Mouse (Mus musculus) limb, embryonic 15.5 days (tissue): ENCODE data around the gene Zfp568. TPM values are rescaled to one million over a fixed set of nuclear protein-coding genes. Genes with fewer than 3 reads are reported as not detected.
A peak's percentile ranks its signal among the peaks of the same experiment; 100 is the strongest.

Experiments
- ATAC-seq: fragments of 200-750 bp; cut with Nextera tagmentation; 2 replicates; pipeline ENCODE4 v1.8.0; 2017; ENCODE audit warnings: low read depth, moderate TSS enrichment; ENCODE audit not compliant: insufficient number of reproducible peaks, low FRiP score, low TSS enrichment
- H3K27ac ChIP-seq: fragments of 300-500 bp; sonication (generic); 2 replicates; pipeline ENCODE4 v1.5.1; 2015; ENCODE audit warnings: moderate library complexity, mild to moderate bottlenecking, inconsistent platforms
- H3K27me3 ChIP-seq: fragments of 300-500 bp; sonication (generic); 2 replicates; pipeline ENCODE4 v1.6.1; 2015; ENCODE audit warnings: inconsistent platforms
- H3K36me3 ChIP-seq: fragments of 300-500 bp; sonication (generic); 2 replicates; pipeline ENCODE4 v1.6.1; 2015; ENCODE audit warnings: inconsistent platforms
- H3K4me1 ChIP-seq: fragments of 300-500 bp; sonication (generic); 2 replicates; pipeline ENCODE4 v1.6.1; 2015; ENCODE audit warnings: inconsistent platforms
- H3K4me2 ChIP-seq: fragments of 300-500 bp; sonication (generic); 2 replicates; pipeline ENCODE4 v1.6.1; 2015; ENCODE audit warnings: mild to moderate bottlenecking, inconsistent platforms
- H3K4me3 ChIP-seq: fragments of 300-500 bp; sonication (generic); 2 replicates; pipeline ENCODE4 v1.5.1; 2015; ENCODE audit warnings: mild to moderate bottlenecking, inconsistent platforms
- H3K9ac ChIP-seq: fragments of 300-500 bp; sonication (generic); 2 replicates; pipeline ENCODE4 v1.6.1; 2015; ENCODE audit warnings: inconsistent platforms
- H3K9me3 ChIP-seq: fragments of 300-500 bp; sonication (generic); 2 replicates; pipeline ENCODE4 v1.6.1; 2016; ENCODE audit warnings: inconsistent platforms
- WGBS: fragments of 180-500 bp; shearing (Covaris S2); methylation state at CpG from one replicate; pipeline ENCODE4 v1.1.7; 2015; 5-methylcytosine and 5-hydroxymethylcytosine counted together
- polyA plus RNA-seq: library from polyadenylated mRNA; unstranded; fragments of >200 nt; fragmentation: Nextera tagmentation; extraction: Ambion mirVana; gene quantifications from 2 replicates; pipeline ENCODE4 v1.2.1, GENCODE M21; 2015

The Zfp568 gene
- polyA plus RNA-seq: 17.9 and 27.5 TPM in 2 replicates

DNA sequence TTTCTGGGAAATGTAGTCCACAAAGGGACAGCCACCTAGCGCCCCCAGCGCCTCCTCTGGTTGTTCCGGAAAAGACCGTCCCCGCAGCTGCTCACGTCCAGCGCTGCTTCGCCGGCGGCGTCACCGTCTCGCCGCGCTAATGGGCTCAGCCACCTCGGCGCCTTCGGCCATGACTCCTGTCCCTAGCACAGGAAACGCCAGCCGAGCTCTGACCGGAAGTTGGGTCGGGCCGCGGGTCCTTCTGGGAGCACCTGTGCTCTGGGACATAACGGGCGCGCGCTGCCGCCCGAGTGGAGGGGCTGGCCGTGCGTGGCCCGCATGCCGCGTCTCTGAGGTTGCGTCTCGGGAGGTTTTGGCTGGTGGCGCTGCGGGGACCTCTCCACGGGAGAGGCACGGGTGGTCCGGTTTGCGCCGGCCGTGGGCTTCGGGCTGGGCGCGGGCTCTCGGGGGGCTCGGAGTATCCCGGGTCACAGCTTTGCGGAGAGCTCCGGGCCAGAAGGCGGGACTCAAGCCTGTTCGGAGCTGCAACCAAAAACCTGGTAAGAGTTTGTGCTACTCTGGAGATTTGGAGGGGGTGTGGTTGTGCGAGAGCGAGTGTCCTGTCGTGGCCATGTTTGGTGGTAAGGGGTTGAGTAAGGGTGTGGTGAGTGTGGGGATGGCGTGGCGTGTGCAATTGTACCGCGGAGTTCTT, at the start of gene Zfp568:
TSS of gene Zfp568 (plus strand) at position 266 of the 691 bp plus-strand sequence.
- peak within 1 kb of the TSS; percentile 61 for H3K4me2 ChIP-seq
- peaks cover 13% of the 10 kb centered on the region for H3K4me1 ChIP-seq
- H3K9ac ChIP-seq: peak within 1 kb of the TSS; percentile 77
- peak within 1 kb of the TSS; percentile 92 for H3K4me3 ChIP-seq
- H3K9me3 ChIP-seq: no peaks in the 10 kb centered on the region
- peak; percentile 89 for ATAC-seq
- peak within 1 kb of the TSS; percentile 97 for H3K27ac ChIP-seq
- H3K27me3 ChIP-seq: no peaks in the 10 kb centered on the region
- under 1% methylated on average over 62 of the region's 62 CpGs for WGBS
- H3K36me3 ChIP-seq: peaks cover 27% of the 10 kb centered on the region

- Histone ChIP-seq H3K4me2 (no peak overlapping the region), H3K4me1 (no peaks in the 10 kb centered on the region), H3K4me3 (no peak overlapping the region), H3K27ac (no peak overlapping the region), H3K9me3 (no peaks in the 10 kb centered on the region), H3K27me3 (no peaks in the 10 kb centered on the region), H3K36me3 (peaks cover 69% of the 10 kb centered on the region), H3K9ac (no peak overlapping the region)
- no peak for ATAC-seq
- 82% methylated on average over 6 of the region's 6 CpGs for WGBS
Observed at GRCm38 (mm10) chr7:29938856-29939255, 44.9 kb upstream of the Zfp568 start.

- H3K9me3 ChIP-seq: no peaks in the 10 kb centered on the region
- 84% methylated on average over 11 of the region's 11 CpGs for WGBS
- H3K27ac ChIP-seq: no peak overlapping the region
- H3K4me3 ChIP-seq: no peak overlapping the region
- H3K4me2 ChIP-seq: no peak overlapping the region
- ATAC-seq: no peak
- H3K9ac ChIP-seq: no peak overlapping the region
- peaks cover 54% of the 10 kb centered on the region for H3K36me3 ChIP-seq
- no peaks in the 10 kb centered on the region for H3K27me3 ChIP-seq
- no peaks in the 10 kb centered on the region for H3K4me1 ChIP-seq
Observed at GRCm38 (mm10) chr7:29941027-29941426, 42.7 kb upstream of the Zfp568 start.

GRCm38 (mm10) chr7:29942740-29943139, 41.0 kb upstream of the Zfp568 start:
- ATAC-seq: no peak
- H3K9me3 ChIP-seq: no peaks in the 10 kb centered on the region
- H3K9ac ChIP-seq: no peak overlapping the region
- no peaks in the 10 kb centered on the region for H3K4me1 ChIP-seq
- H3K36me3 ChIP-seq: peaks cover 39% of the 10 kb centered on the region
- WGBS: 48% methylated on average over 2 of the region's 2 CpGs
- H3K4me3 ChIP-seq: no peak overlapping the region
- no peak overlapping the region for H3K4me2 ChIP-seq
- no peaks in the 10 kb centered on the region for H3K27me3 ChIP-seq
- H3K27ac ChIP-seq: no peak overlapping the region

GRCm38 (mm10) chr7:29943720-29944119, 40.0 kb upstream of the Zfp568 start:
- H3K4me3 ChIP-seq: no peak overlapping the region
- H3K4me2 ChIP-seq: no peak overlapping the region
- H3K9ac ChIP-seq: no peak overlapping the region
- WGBS: 77% methylated on average over 2 of the region's 2 CpGs
- no peaks in the 10 kb centered on the region for H3K4me1 ChIP-seq
- no peak overlapping the region for H3K27ac ChIP-seq
- ATAC-seq: no peak
- no peaks in the 10 kb centered on the region for H3K27me3 ChIP-seq
- H3K9me3 ChIP-seq: no peaks in the 10 kb centered on the region
- H3K36me3 ChIP-seq: peaks cover 37% of the 10 kb centered on the region

DNA sequence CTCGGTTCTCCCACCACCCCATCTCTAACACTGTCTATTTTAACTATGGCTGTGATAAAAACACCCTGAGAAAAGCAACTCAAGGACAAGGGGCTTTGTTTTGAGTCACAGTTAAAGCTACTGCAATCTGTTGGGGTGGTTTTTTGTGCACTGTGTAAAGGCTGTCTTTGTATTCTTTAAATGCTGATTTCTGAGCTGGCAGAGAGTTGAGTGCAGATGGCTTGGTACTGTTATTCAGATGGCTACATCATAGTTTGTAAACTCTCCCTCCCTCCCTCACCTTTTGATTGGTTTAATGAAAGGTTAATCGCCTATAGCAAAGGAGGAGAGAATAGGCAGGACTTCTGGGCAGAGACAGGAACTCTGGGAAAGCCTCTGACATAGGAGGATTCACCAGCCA, 39.6 kb upstream of the Zfp568 start:
- H3K9ac ChIP-seq: no peak overlapping the region
- no peak overlapping the region for H3K4me2 ChIP-seq
- H3K4me3 ChIP-seq: no peak overlapping the region
- no peak for ATAC-seq
- H3K9me3 ChIP-seq: no peaks in the 10 kb centered on the region
- H3K36me3 ChIP-seq: peaks cover 37% of the 10 kb centered on the region
- H3K27me3 ChIP-seq: no peaks in the 10 kb centered on the region
- no peaks in the 10 kb centered on the region for H3K4me1 ChIP-seq
- H3K27ac ChIP-seq: no peak overlapping the region
- 81% methylated on average over 2 of the region's 2 CpGs for WGBS

- no peaks in the 10 kb centered on the region for H3K27me3 ChIP-seq
- H3K36me3 ChIP-seq: peaks cover 18% of the 10 kb centered on the region
- 23% methylated on average over 10 of the region's 10 CpGs for WGBS
- peak overlapping the region; percentile 69 for H3K9ac ChIP-seq
- no peaks in the 10 kb centered on the region for H3K9me3 ChIP-seq
- no peak for ATAC-seq
- H3K4me1 ChIP-seq: 0 out of 2 replicates have a peak, but pooled peaks cover 11% of the 10 kb centered on the region
- H3K27ac ChIP-seq: peak overlapping the region; percentile 94
- H3K4me3 ChIP-seq: peak overlapping the region; percentile 62
- H3K4me2 ChIP-seq: peak overlapping the region; percentile 59
Observed at GRCm38 (mm10) chr7:29953086-29953485, 30.7 kb upstream of the Zfp568 start.

GRCm38 (mm10) chr7:29953513-29954401, 30.0 kb upstream of the Zfp568 start, which contains the start of gene Zfp74:
Gene Zfp74 (minus strand): TSS chr7:29954089.
- Histone ChIP-seq H3K9ac (peak within 1 kb of the TSS; percentile 69), H3K9me3 (no peaks in the 10 kb centered on the region), H3K4me3 (peak within 1 kb of the TSS; percentile 62), H3K4me2 (peak within 1 kb of the TSS; percentile 59), H3K4me1 (0 out of 2 replicates have a peak, but pooled peaks cover 11% of the 10 kb centered on the region), H3K27ac (peak within 1 kb of the TSS; percentile 94), H3K36me3 (peaks cover 18% of the 10 kb centered on the region), H3K27me3 (no peaks in the 10 kb centered on the region)
- peak; percentile 88 for ATAC-seq
- WGBS: under 1% methylated on average over 52 of the region's 52 CpGs

- peak overlapping the region; percentile 59 for H3K4me2 ChIP-seq
- no peak overlapping the region for H3K9ac ChIP-seq
- no peak overlapping the region for H3K27ac ChIP-seq
- peak overlapping the region; percentile 62 for H3K4me3 ChIP-seq
- no peaks in the 10 kb centered on the region for H3K27me3 ChIP-seq
- H3K4me1 ChIP-seq: 0 out of 2 replicates have a peak, but pooled peaks cover 11% of the 10 kb centered on the region
- no peak for ATAC-seq
- WGBS: 28% methylated on average over 4 of the region's 4 CpGs
- peaks cover 13% of the 10 kb centered on the region for H3K36me3 ChIP-seq
- no peaks in the 10 kb centered on the region for H3K9me3 ChIP-seq
Observed at GRCm38 (mm10) chr7:29954731-29955130, 29.0 kb upstream of the Zfp568 start.

GRCm38 (mm10) chr7:29956257-29956656, 27.5 kb upstream of the Zfp568 start:
- H3K4me3 ChIP-seq: no peak overlapping the region
- H3K4me2 ChIP-seq: no peak overlapping the region
- no peaks in the 10 kb centered on the region for H3K27me3 ChIP-seq
- no peak overlapping the region for H3K9ac ChIP-seq
- no peaks in the 10 kb centered on the region for H3K9me3 ChIP-seq
- 0 out of 2 replicates have a peak, but pooled peaks cover 1% of the 10 kb centered on the region for H3K36me3 ChIP-seq
- WGBS: 54% methylated on average over 10 of the region's 10 CpGs
- 0 out of 2 replicates have a peak, but pooled peaks cover 11% of the 10 kb centered on the region for H3K4me1 ChIP-seq
- ATAC-seq: no peak
- H3K27ac ChIP-seq: no peak overlapping the region

GRCm38 (mm10) chr7:29958125-29958724, 25.5 kb upstream of the Zfp568 start:
- Histone ChIP-seq H3K27ac (no peak overlapping the region), H3K36me3 (no peaks in the 10 kb centered on the region), H3K27me3 (no peaks in the 10 kb centered on the region), H3K9ac (no peak overlapping the region), H3K9me3 (no peaks in the 10 kb centered on the region), H3K4me2 (no peak overlapping the region), H3K4me1 (0 out of 2 replicates have a peak, but pooled peaks cover 7% of the 10 kb centered on the region), H3K4me3 (no peak overlapping the region)
- WGBS: 80% methylated on average over 11 of the region's 11 CpGs
- no peak for ATAC-seq
